Mouse (Mus musculus): ENCODE measurements around the gene Trim15. TPM values are rescaled to one million over a fixed set of nuclear protein-coding genes. Genes with fewer than 3 reads are reported as not detected.
"Not testable (repeated sequence)": the region's sequence is repeated elsewhere in the genome, so short reads cannot be mapped to it uniquely, and the experiment has no call there.

Trim15 gene
- total RNA-seq, 1 experiment, result not detected

GRCm38 (mm10) chr17:36835591-36836426 lies 31.2 kb downstream of the Trim15 start:
- TF ChIP-seq CHD2 (IDR thresholded peaks at IDR 0.05; ENCODE audit: low read depth, low read length), result no peak
- no peak for TF ChIP-seq HCFC1 (IDR thresholded peaks at IDR 0.05; ENCODE audit: borderline replicate concordance, insufficient read depth, low read length)
- TF ChIP-seq ZC3H11A (IDR thresholded peaks at IDR 0.05; ENCODE audit: borderline replicate concordance, low read depth, low read length), result no peak
- TF ChIP-seq ZNF384 (IDR thresholded peaks at IDR 0.05; ENCODE audit: low read depth, low read length), result no peak
- TF ChIP-seq MAFK (IDR thresholded peaks at IDR 0.05; ENCODE audit: insufficient read depth, low read depth, low read length), result no peak
- in situ Hi-C loops (cut with MboI; ENCODE audit: low sequenced_read_pairs in 2 of 2, unreplicated experiment in 2 of 2), result no loop called here
- peak; percentile 54 for DNase-seq (ENCODE audit: low read depth, low spot score)
- Histone ChIP-seq H3K4me1 (ENCODE audit: control insufficient read depth in 2 of 2, insufficient read depth in 2 of 2, low read length in 2 of 2, poor library complexity in 1 of 2) (peaks cover 14 to 17% of the 10 kb centered on the region in 2 experiments; a peak in 3 of 4 replicates), H3K9me3 (ENCODE audit: control insufficient read depth, insufficient read depth, low read depth, low read length) (no peaks in the 10 kb centered on the region), H3K9ac (ENCODE audit: insufficient read depth, low read depth, low read length, poor library complexity, severe bottlenecking) (no peak overlapping the region), H3K4me3 (ENCODE audit: insufficient read depth in 1 of 2, low read depth in 1 of 2, low read length in 2 of 2, poor library complexity in 1 of 2, severe bottlenecking in 1 of 2) (no peak overlapping the region), H3K27ac (ENCODE audit: insufficient read depth, low read depth, low read length, poor library complexity, severe bottlenecking) (no peak overlapping the region; the same call in 1 of the 2 replicates), H3K36me3 (ENCODE audit: control insufficient read depth, insufficient read depth, low read length, poor library complexity, severe bottlenecking) (no peaks in the 10 kb centered on the region; the same call in 1 of the 2 replicates)

- H3K9ac ChIP-seq (ENCODE audit: insufficient read depth, low read depth, low read length, poor library complexity, severe bottlenecking), result no peak overlapping the region
- in situ Hi-C loops (cut with MboI; ENCODE audit: low sequenced_read_pairs in 2 of 2, unreplicated experiment in 2 of 2), result no loop called here
- no peaks in the 10 kb centered on the region for H3K9me3 ChIP-seq (ENCODE audit: control insufficient read depth, insufficient read depth, low read depth, low read length)
- no peaks in the 10 kb centered on the region for H3K36me3 ChIP-seq (ENCODE audit: control insufficient read depth, insufficient read depth, low read length, poor library complexity, severe bottlenecking)
- H3K27ac ChIP-seq (ENCODE audit: insufficient read depth, low read depth, low read length, poor library complexity, severe bottlenecking), result no peak overlapping the region
- H3K4me3 ChIP-seq (ENCODE audit: insufficient read depth in 1 of 2, low read depth in 1 of 2, low read length in 2 of 2, poor library complexity in 1 of 2, severe bottlenecking in 1 of 2), result no peak overlapping the region
- TF ChIP-seq ZNF384 (IDR thresholded peaks at IDR 0.05; ENCODE audit: low read depth, low read length), result no peak
- peak; percentile 20 for DNase-seq (ENCODE audit: low read depth, low spot score)
- H3K4me1 ChIP-seq (ENCODE audit: control insufficient read depth in 2 of 2, insufficient read depth in 2 of 2, low read length in 2 of 2, poor library complexity in 1 of 2), result peaks cover 7 to 11% of the 10 kb centered on the region in 2 experiments; a peak in 3 of 4 replicates
Observed at GRCm38 (mm10) chr17:36832694-36833093, 34.3 kb downstream of the Trim15 start.

- Histone ChIP-seq H3K27ac (ENCODE audit: insufficient read depth, low read depth, low read length, poor library complexity, severe bottlenecking) (no peak overlapping the region), H3K9me3 (ENCODE audit: control insufficient read depth, insufficient read depth, low read depth, low read length) (no peaks in the 10 kb centered on the region), H3K4me3 (ENCODE audit: insufficient read depth in 1 of 2, low read depth in 1 of 2, low read length in 2 of 2, poor library complexity in 1 of 2, severe bottlenecking in 1 of 2) (no peak overlapping the region), H3K9ac (ENCODE audit: insufficient read depth, low read depth, low read length, poor library complexity, severe bottlenecking) (no peak overlapping the region), H3K4me1 (ENCODE audit: control insufficient read depth in 2 of 2, insufficient read depth in 2 of 2, low read length in 2 of 2, poor library complexity in 1 of 2) (peaks cover 2 to 7% of the 10 kb centered on the region in 2 experiments; a peak in 3 of 4 replicates), H3K36me3 (ENCODE audit: control insufficient read depth, insufficient read depth, low read length, poor library complexity, severe bottlenecking) (no peaks in the 10 kb centered on the region)
- TF ChIP-seq MAFK (IDR thresholded peaks at IDR 0.05; ENCODE audit: insufficient read depth, low read depth, low read length), result no peak
- no peak for TF ChIP-seq CHD2 (IDR thresholded peaks at IDR 0.05; ENCODE audit: low read depth, low read length)
- TF ChIP-seq HCFC1 (IDR thresholded peaks at IDR 0.05; ENCODE audit: borderline replicate concordance, insufficient read depth, low read length), result no peak
- no peak for TF ChIP-seq ZNF384 (IDR thresholded peaks at IDR 0.05; ENCODE audit: low read depth, low read length)
- TF ChIP-seq ZC3H11A (IDR thresholded peaks at IDR 0.05; ENCODE audit: borderline replicate concordance, low read depth, low read length), result no peak
- DNase-seq (ENCODE audit: low read depth, low spot score), result no peak
- in situ Hi-C loops (cut with MboI; ENCODE audit: low sequenced_read_pairs in 2 of 2, unreplicated experiment in 2 of 2), result no loop called here
Observed at GRCm38 (mm10) chr17:36830470-36830869, 36.5 kb downstream of the Trim15 start.

GRCm38 (mm10) chr17:36828488-36828887 lies 38.5 kb downstream of the Trim15 start:
- Histone ChIP-seq H3K4me1 (ENCODE audit: control insufficient read depth in 2 of 2, insufficient read depth in 2 of 2, low read length in 2 of 2, poor library complexity in 1 of 2) (peaks cover 2 to 7% of the 10 kb centered on the region in 2 experiments; a peak in 3 of 4 replicates), H3K9ac (ENCODE audit: insufficient read depth, low read depth, low read length, poor library complexity, severe bottlenecking) (no peak overlapping the region), H3K9me3 (ENCODE audit: control insufficient read depth, insufficient read depth, low read depth, low read length) (no peaks in the 10 kb centered on the region), H3K4me3 (ENCODE audit: insufficient read depth in 1 of 2, low read depth in 1 of 2, low read length in 2 of 2, poor library complexity in 1 of 2, severe bottlenecking in 1 of 2) (no peak overlapping the region), H3K27ac (ENCODE audit: insufficient read depth, low read depth, low read length, poor library complexity, severe bottlenecking) (no peak overlapping the region), H3K36me3 (ENCODE audit: control insufficient read depth, insufficient read depth, low read length, poor library complexity, severe bottlenecking) (no peaks in the 10 kb centered on the region)
- in situ Hi-C loops (cut with MboI; ENCODE audit: low sequenced_read_pairs in 2 of 2, unreplicated experiment in 2 of 2), result no loop called here
- no peak for DNase-seq (ENCODE audit: low read depth, low spot score)
- TF ChIP-seq HCFC1 (IDR thresholded peaks at IDR 0.05; ENCODE audit: borderline replicate concordance, insufficient read depth, low read length) (no peak), CHD2 (IDR thresholded peaks at IDR 0.05; ENCODE audit: low read depth, low read length) (no peak), MAFK (IDR thresholded peaks at IDR 0.05; ENCODE audit: insufficient read depth, low read depth, low read length) (no peak), ZC3H11A (IDR thresholded peaks at IDR 0.05; ENCODE audit: borderline replicate concordance, low read depth, low read length) (no peak), ZNF384 (IDR thresholded peaks at IDR 0.05; ENCODE audit: low read depth, low read length) (no peak)

GRCm38 (mm10) chr17:36826002-36826401 lies 41.0 kb downstream of the Trim15 start:
- 0 out of 4 replicates have a peak overlapping the region, but pooled peaks of 1 of the 2 experiments have one; percentile 16 for H3K4me3 ChIP-seq (ENCODE audit: insufficient read depth in 1 of 2, low read depth in 1 of 2, low read length in 2 of 2, poor library complexity in 1 of 2, severe bottlenecking in 1 of 2)
- in situ Hi-C loops (cut with MboI; ENCODE audit: low sequenced_read_pairs in 2 of 2, unreplicated experiment in 2 of 2); H3K36me3 ChIP-seq (ENCODE audit: control insufficient read depth, insufficient read depth, low read length, poor library complexity, severe bottlenecking); H3K4me1 ChIP-seq (ENCODE audit: control insufficient read depth in 2 of 2, insufficient read depth in 2 of 2, low read length in 2 of 2, poor library complexity in 1 of 2); H3K9ac ChIP-seq (ENCODE audit: insufficient read depth, low read depth, low read length, poor library complexity, severe bottlenecking); H3K27ac ChIP-seq (ENCODE audit: insufficient read depth, low read depth, low read length, poor library complexity, severe bottlenecking); H3K9me3 ChIP-seq (ENCODE audit: control insufficient read depth, insufficient read depth, low read depth, low read length): not testable (repeated sequence)
- peak; percentile 79 for DNase-seq (ENCODE audit: low read depth, low spot score)
